Mouse (Mus musculus) brown adipose tissue, adult 24 weeks (tissue): ENCODE measurements around the gene Tsc22d2. TPM values are rescaled to one million over a fixed set of nuclear protein-coding genes. Genes with fewer than 3 reads are reported as not detected.

Experiments used
- H3K27ac ChIP-seq: fragments of 200-500 bp; replicated peaks from 2 replicates; pipeline ENCODE4 v1.5.1; 2012; ENCODE audit warnings: low read depth, mild to moderate bottlenecking, low read length
- H3K4me1 ChIP-seq: fragments of 200-500 bp; 2 replicates; pipeline ENCODE4 v1.6.1; 2012; ENCODE audit warnings: low read length, mixed read lengths; ENCODE audit not compliant: control insufficient read depth, insufficient read depth, insufficient read length
- H3K4me3 ChIP-seq: fragments of 200-500 bp; 2 replicates; pipeline ENCODE4 v1.5.1; 2012; ENCODE audit warnings: low read depth, mild to moderate bottlenecking, low read length, moderate library complexity; ENCODE audit not compliant: insufficient read depth
- polyA plus RNA-seq: library from polyadenylated mRNA; stranded (reverse); fragments of >200 nt; gene quantifications from 2 replicates; pipeline ENCODE4 v1.2.4, GENCODE M21; 2012; ENCODE audit not compliant: missing spikeins, insufficient read depth, insufficient read length

Gene Tsc22d2
- polyA plus RNA-seq, 1 experiment, result 12.0 TPM

GRCm38 (mm10) chr3:58478755-58479455 is 64.4 kb downstream of the Tsc22d2 start:
- H3K27ac ChIP-seq, result no peak overlapping the region
- H3K4me3 ChIP-seq, result no peak overlapping the region
- H3K4me1 ChIP-seq, result no peaks in the 10 kb centered on the region

DNA sequence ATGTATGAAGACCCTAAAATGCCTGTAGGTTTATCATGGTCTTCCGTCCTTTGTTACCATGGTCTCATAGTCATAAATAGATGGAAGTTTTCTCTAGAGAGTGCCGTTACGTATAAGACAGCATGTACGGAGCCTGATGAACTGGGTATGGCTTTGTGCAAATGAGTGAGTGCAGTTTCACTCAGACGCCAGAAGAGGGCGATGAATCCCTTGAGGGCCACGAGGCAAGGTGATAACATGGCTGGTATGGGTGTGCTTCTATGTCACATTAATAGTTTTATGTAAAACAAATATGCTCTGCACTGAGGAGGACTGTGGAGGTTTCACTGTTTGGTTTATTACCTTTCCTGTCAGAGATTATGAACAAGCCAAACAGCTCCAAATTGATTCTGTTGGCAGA is 71.4 kb downstream of the Tsc22d2 start:
- no peaks in the 10 kb centered on the region for H3K4me1 ChIP-seq
- H3K4me3 ChIP-seq, result no peak overlapping the region
- no peak overlapping the region for H3K27ac ChIP-seq

- H3K27ac ChIP-seq, result no peak overlapping the region
- no peak overlapping the region for H3K4me3 ChIP-seq
- no peaks in the 10 kb centered on the region for H3K4me1 ChIP-seq
Measured at GRCm38 (mm10) chr3:58487121-58487520, 72.6 kb downstream of the Tsc22d2 start.

DNA sequence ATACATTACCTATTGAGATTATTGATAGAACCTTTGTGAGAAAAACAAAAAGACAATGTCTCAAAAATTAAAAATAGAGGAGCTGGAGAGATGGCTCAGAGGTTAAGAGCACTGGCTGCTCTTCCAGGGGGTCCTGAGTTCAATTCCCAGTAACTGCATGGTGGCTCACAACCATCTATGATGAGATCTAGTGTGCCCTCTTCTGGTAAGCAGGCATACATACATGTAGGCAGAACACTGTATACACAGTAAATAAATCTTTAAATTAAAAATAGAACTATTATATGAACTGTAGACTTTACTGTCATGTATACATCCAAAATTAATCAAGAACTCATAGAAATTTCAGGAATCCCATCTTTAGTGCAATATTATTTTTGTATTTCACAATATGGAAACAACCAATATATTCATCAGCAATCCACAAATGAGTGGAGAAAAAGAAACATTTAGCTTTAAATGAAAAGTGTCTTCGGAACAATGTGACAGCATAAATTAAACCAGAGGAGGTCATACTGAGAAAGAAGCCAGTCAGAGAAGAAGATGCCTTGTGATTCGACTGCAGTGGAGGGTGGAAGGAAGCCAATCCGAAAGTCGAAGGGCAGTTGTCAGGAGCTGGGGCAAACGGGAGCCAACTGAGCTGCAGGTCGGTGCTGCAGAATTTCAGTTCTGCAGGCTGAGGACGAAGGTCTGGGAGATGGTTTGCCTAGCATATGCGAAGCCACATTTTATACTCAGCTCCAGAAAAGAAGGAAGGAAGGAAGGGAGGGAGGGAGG is 73.7 kb downstream of the Tsc22d2 start:
- Histone ChIP-seq H3K27ac (no peak overlapping the region), H3K4me3 (0 out of 2 replicates have a peak overlapping the region, but pooled peaks have one; percentile 14), H3K4me1 (no peaks in the 10 kb centered on the region)

DNA sequence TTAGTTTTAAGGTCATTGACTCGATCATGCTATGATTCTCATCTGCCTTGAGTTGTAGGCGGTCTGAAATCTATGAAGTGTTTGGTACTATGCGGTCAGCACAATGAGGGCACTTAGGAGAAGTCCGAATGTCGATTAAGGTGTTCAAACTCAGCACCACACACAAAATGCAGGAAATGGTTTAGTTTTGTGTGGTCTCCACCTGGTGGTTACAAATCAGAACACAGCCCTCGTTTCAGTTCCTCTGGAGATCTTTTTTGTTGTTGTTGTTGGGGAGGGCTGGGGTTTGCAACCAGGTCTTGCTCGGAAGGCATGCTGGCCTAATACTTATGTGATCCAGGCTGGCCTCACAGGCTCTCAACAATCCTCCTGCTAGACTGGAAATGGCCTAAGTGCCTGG is 76.3 kb downstream of the Tsc22d2 start:
- H3K4me1 ChIP-seq, result no peaks in the 10 kb centered on the region
- H3K4me3 ChIP-seq, result no peak overlapping the region
- no peak overlapping the region for H3K27ac ChIP-seq

DNA sequence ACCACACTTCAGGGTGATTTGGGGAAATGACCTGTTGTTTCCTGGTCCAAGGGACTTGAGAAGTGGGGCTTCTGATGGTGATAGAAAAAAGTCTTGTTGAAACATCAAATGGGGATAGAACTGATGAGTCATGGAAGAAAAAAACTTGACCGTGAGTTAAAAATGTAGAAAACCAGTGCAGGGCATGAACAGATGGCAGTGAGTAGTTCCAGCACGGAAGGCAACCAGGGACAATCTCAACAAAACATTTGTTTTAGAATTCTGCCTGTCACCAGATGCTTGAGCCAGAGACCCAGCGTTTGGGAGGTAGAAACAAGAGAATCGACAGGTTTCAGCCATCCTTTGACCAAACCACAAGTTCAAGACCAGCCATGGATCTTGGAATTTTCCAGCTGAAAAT is 79.1 kb downstream of the Tsc22d2 start:
- Histone ChIP-seq H3K27ac (no peak overlapping the region), H3K4me1 (no peaks in the 10 kb centered on the region), H3K4me3 (no peak overlapping the region)

DNA sequence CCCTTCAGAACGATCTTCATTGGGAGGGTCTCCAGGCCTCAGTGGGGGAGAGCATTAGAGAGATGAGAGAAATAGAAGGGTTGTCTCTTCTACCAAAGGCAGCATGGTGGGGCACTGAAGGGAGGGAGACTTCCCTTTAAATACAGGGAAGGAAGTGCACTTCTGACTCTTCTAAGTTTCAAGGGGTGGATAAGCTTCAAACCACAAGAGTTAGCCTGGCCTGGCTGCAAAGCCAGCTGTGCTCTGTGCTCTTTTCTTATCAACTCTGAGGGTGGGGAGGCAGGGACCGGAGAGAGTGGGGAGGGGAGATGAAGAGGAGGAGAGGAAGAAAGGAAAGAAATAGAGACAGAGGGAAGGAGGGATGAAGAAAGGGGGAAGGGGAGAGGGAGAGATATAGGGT is 87.4 kb downstream of the Tsc22d2 start:
- Histone ChIP-seq H3K4me3 (no peak overlapping the region), H3K4me1 (no peaks in the 10 kb centered on the region), H3K27ac (no peak overlapping the region)

GRCm38 (mm10) chr3:58503720-58504333 is 89.3 kb downstream of the Tsc22d2 start:
- Histone ChIP-seq H3K4me3 (no peak overlapping the region), H3K27ac (no peak overlapping the region), H3K4me1 (no peaks in the 10 kb centered on the region)

GRCm38 (mm10) chr3:58504676-58505075 is 90.2 kb downstream of the Tsc22d2 start:
- Histone ChIP-seq H3K27ac (no peak overlapping the region), H3K4me3 (no peak overlapping the region), H3K4me1 (no peaks in the 10 kb centered on the region)

GRCm38 (mm10) chr3:58508020-58508750 is 93.7 kb downstream of the Tsc22d2 start:
- peak overlapping the region; percentile 10; the same call in 1 of the 2 replicates for H3K27ac ChIP-seq
- no peaks in the 10 kb centered on the region for H3K4me1 ChIP-seq
- H3K4me3 ChIP-seq, result no peak overlapping the region

GRCm38 (mm10) chr3:58511581-58511980 is 97.1 kb downstream of the Tsc22d2 start:
- H3K4me3 ChIP-seq, result no peak overlapping the region
- no peaks in the 10 kb centered on the region for H3K4me1 ChIP-seq

DNA sequence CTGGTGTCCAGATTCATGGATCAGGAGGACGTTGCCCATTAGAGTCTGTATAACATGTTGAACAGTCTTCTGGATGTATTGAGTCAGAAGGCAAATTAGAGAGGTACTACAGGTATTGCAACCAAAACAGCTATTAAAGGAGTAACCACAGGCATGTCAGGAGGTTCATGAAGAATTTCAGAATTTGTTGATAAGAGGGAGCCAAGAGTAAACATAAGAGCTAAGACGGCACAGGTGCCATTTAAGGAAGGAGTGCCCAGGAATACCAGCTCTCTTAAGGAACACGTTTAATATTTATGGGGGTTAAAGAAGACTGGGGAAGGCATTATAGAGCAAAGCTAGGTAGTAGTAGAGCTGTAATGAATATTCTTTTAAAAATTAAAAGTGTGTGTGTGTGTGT is 98.2 kb downstream of the Tsc22d2 start:
- Histone ChIP-seq H3K27ac (no peak overlapping the region), H3K4me3 (no peak overlapping the region), H3K4me1 (no peaks in the 10 kb centered on the region)

More at GRCm38 (mm10) chr3:58511581-58511980, 97.1 kb downstream of the Tsc22d2 start:
- no peak overlapping the region for H3K27ac ChIP-seq

GRCm38 (mm10) chr3:58513483-58513882 is 99.0 kb downstream of the Tsc22d2 start:
- Histone ChIP-seq H3K4me3 (no peak overlapping the region), H3K27ac (no peak overlapping the region), H3K4me1 (no peaks in the 10 kb centered on the region)

DNA sequence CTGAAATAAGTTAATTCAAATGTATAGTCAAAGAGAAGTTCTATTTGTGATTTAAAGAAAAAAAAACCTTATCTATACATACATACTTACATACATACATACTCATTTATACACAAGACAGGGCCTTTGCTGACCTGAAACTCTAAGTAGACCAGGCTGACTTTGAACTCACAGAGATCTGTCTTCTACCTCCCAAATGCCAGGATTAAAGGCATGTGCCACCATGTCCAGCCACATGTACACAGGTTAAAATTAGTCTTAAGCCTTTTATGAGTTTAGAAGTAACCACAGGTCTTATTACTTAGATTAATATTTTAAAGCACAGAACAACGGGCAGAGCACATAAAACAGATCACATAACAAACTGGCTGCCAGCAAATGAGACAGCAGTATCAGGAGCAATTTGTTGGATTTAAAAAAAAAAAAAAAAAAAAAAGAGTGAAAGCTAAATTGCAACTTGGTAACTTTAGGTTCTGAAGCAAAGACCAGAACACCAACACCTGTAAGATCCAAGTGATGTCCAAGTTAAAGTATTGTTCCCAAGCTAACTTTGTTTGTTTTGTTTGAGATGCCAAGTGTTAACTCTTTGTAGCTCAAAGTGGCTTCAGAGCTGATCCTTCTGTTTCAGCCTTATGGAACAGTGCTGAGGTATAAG is 101.6 kb downstream of the Tsc22d2 start:
- Histone ChIP-seq H3K4me3 (no peak overlapping the region), H3K4me1 (no peaks in the 10 kb centered on the region), H3K27ac (no peak overlapping the region)
